Mouse (Mus musculus): ENCODE results near the gene Plk3. TPM values are rescaled to one million over a fixed set of nuclear protein-coding genes. Genes with fewer than 3 reads are reported as not detected.

Gene Plk3
- total RNA-seq, 2 experiments from 2014 or later = 0.91 to 0.96 TPM

GRCm38 (mm10) chr4:117123546-117124217 is 10.1 kb downstream of the Plk3 start:
- intact Hi-C loops (cut with DNase I; ENCODE audit: low total_unique reads) = loop anchor here (5.0 kb wide), 1 partner anchor 121 kb away; no protein-coding TSS in a partner anchor
- DNase-seq = no peak

GRCm38 (mm10) chr4:117122209-117122608 is 11.6 kb downstream of the Plk3 start:
- intact Hi-C loops (cut with DNase I; ENCODE audit: low total_unique reads) = loop anchor here (5.0 kb wide), 1 partner anchor 120 kb away; no protein-coding TSS in a partner anchor

GRCm38 (mm10) chr4:117120445-117121414 is 13.0 kb downstream of the Plk3 start:
- intact Hi-C loops (cut with DNase I; ENCODE audit: low total_unique reads) = loop anchor here (5.0 kb wide), 1 partner anchor 118 kb away; no protein-coding TSS in a partner anchor
- peak; percentile 96 for DNase-seq

More at GRCm38 (mm10) chr4:117122209-117122608, 11.6 kb downstream of the Plk3 start:
- DNase-seq = no peak

GRCm38 (mm10) chr4:117120052-117120444 is 13.7 kb downstream of the Plk3 start:
- no peak for DNase-seq
- intact Hi-C loops (cut with DNase I; ENCODE audit: low total_unique reads) = loop anchor here (5.0 kb wide), 1 partner anchor 118 kb away; no protein-coding TSS in a partner anchor

- DNase-seq = no peak
- intact Hi-C loops (cut with DNase I; ENCODE audit: low total_unique reads) = loop anchor here (5.0 kb wide), 1 partner anchor 117 kb away; no protein-coding TSS in a partner anchor
These were observed 14.1 kb downstream of the Plk3 start for GRCm38 (mm10) chr4:117119636-117120035.

GRCm38 (mm10) chr4:117117931-117118330 is 15.8 kb downstream of the Plk3 start:
- intact Hi-C loops (cut with DNase I; ENCODE audit: low total_unique reads) = no loop called here

GRCm38 (mm10) chr4:117115592-117115991 is 18.2 kb downstream of the Plk3 start:
- no peak for DNase-seq
- intact Hi-C loops (cut with DNase I; ENCODE audit: low total_unique reads) = no loop called here

More at GRCm38 (mm10) chr4:117117931-117118330, 15.8 kb downstream of the Plk3 start:
- no peak for DNase-seq

- intact Hi-C loops (cut with DNase I; ENCODE audit: low total_unique reads) = no loop called here
- DNase-seq = no peak
These were observed 20.5 kb downstream of the Plk3 start for GRCm38 (mm10) chr4:117113237-117113636.

- intact Hi-C loops (cut with DNase I; ENCODE audit: low total_unique reads) = no loop called here
- no peak for DNase-seq
These were observed 22.8 kb downstream of the Plk3 start for GRCm38 (mm10) chr4:117110985-117111384.

- intact Hi-C loops (cut with DNase I; ENCODE audit: low total_unique reads) = no loop called here
- DNase-seq = no peak
These were observed 23.5 kb downstream of the Plk3 start for GRCm38 (mm10) chr4:117110249-117110648.

- intact Hi-C loops (cut with DNase I; ENCODE audit: low total_unique reads) = no loop called here
- DNase-seq = no peak
These were observed 24.4 kb downstream of the Plk3 start for GRCm38 (mm10) chr4:117109330-117109729.

GRCm38 (mm10) chr4:117108524-117108849 is 25.3 kb downstream of the Plk3 start:
- DNase-seq = no peak
- intact Hi-C loops (cut with DNase I; ENCODE audit: low total_unique reads) = no loop called here

- DNase-seq = no peak
- intact Hi-C loops (cut with DNase I; ENCODE audit: low total_unique reads) = no loop called here
These were observed 25.8 kb downstream of the Plk3 start for GRCm38 (mm10) chr4:117107813-117108523.

- no peak for DNase-seq
These were observed 28.6 kb downstream of the Plk3 start for GRCm38 (mm10) chr4:117105127-117105526.

GRCm38 (mm10) chr4:117104672-117105071 is 29.1 kb downstream of the Plk3 start:
- intact Hi-C loops (cut with DNase I; ENCODE audit: low total_unique reads) = no loop called here
- DNase-seq = no peak

More at GRCm38 (mm10) chr4:117105127-117105526, 28.6 kb downstream of the Plk3 start:
- intact Hi-C loops (cut with DNase I; ENCODE audit: low total_unique reads) = no loop called here

- no peak for DNase-seq
- intact Hi-C loops (cut with DNase I; ENCODE audit: low total_unique reads) = no loop called here
These were observed 32.5 kb downstream of the Plk3 start for GRCm38 (mm10) chr4:117101218-117101617.

GRCm38 (mm10) chr4:117100036-117100435 is 33.7 kb downstream of the Plk3 start:
- intact Hi-C loops (cut with DNase I; ENCODE audit: low total_unique reads) = no loop called here
- DNase-seq = no peak

- intact Hi-C loops (cut with DNase I; ENCODE audit: low total_unique reads) = no loop called here
- DNase-seq = no peak
These were observed 35.1 kb downstream of the Plk3 start for GRCm38 (mm10) chr4:117098764-117099036.

GRCm38 (mm10) chr4:117097969-117098763 is 35.6 kb downstream of the Plk3 start:
- intact Hi-C loops (cut with DNase I; ENCODE audit: low total_unique reads) = no loop called here
- peak; percentile 44 for DNase-seq
